Mouse (Mus musculus): ENCODE measurements around the gene Ctnnbip1.
A peak's percentile ranks its signal among the peaks of the same experiment; 100 is the strongest.

Ctnnbip1 gene

DNA sequence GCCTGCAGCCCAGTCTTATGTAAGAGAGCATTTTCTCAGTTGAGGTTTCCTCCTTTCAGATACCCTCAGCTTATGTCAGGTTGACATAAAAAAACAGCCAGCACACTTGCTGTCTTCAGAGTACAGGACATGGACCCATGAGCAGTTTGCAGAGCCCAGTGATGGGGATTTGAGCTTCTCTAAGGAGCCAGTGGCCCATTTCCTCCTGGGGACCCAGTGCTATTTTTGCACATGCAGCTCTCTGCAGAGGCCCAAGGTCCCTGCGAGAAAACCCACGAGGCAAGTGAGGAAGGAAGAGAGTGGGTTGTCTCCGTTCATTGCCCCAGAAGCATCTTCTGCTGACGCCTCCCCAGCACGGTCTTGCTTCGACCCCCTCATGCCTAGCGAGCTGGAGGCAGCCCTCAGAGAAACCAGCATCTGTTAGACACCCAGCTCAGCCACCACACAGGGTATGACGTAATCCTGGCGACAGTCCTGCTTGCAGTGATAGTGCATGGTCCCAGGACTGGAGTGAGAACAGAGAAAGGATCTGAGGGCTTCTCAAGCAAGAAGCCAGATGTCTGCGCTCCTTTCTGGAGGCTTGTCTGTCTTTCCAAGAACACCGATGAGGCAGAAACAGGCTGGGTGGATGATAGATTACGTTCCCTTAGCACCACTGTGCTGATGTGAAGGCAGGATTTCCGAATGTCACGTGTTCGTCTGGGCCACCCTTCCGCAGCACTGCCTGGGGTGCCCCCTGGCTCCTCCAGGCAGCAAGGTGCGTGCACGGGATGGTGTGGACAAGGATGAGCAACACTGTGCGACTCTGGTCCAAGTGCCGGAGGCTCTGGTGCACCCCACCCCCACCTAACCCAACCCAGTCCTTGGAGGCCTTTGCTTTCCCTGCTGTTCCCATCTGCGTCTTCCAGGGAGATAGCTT, 44.2 kb downstream of the Ctnnbip1 start:
- peak; percentile 58 for DNase-seq (ENCODE audit: low read depth)

DNA sequence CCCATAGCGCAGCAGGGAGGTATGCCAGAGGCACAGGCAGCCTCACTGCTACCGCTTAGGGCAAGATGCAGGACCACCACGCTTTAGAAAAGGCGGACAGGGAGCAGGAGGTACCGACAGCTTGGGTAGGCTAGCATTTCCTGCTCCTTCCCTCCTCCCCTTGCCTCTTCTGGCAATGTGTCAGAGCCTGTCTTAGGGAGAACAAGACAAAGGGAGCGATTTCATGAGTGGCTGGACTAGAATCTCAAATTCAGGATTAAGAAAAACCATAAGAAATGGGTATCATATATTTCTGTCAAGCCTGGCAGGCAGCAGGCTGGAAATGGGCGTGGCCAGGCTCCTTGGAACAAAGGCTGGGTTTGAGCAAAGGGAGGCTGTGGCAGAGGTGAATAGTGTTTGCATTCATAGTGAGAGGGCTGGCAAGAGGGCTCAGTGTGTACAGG, 44.9 kb downstream of the Ctnnbip1 start:
- DNase-seq (ENCODE audit: low read depth), result no peak

DNA sequence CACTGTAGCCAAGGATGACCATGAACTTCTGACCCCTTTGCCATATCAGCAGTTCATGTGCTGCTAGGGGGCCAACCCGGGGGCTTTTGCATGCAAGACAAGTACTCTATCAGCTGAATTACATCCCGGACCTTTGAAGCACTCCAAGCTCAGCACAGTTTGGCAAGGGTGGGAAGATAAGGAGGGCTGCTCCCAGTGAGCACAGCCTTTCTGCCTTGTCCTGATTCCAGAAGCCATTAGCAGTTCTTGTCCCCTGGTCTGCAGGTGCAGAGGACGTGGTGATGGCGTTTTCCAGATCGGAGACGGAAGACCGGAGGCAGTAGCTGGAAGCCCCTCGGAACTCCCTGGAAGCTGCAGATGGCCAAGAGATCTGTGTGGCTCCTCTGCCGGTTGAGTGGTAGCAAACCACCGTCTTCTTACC, 45.9 kb downstream of the Ctnnbip1 start:
- no peak for DNase-seq (ENCODE audit: low read depth)

DNA sequence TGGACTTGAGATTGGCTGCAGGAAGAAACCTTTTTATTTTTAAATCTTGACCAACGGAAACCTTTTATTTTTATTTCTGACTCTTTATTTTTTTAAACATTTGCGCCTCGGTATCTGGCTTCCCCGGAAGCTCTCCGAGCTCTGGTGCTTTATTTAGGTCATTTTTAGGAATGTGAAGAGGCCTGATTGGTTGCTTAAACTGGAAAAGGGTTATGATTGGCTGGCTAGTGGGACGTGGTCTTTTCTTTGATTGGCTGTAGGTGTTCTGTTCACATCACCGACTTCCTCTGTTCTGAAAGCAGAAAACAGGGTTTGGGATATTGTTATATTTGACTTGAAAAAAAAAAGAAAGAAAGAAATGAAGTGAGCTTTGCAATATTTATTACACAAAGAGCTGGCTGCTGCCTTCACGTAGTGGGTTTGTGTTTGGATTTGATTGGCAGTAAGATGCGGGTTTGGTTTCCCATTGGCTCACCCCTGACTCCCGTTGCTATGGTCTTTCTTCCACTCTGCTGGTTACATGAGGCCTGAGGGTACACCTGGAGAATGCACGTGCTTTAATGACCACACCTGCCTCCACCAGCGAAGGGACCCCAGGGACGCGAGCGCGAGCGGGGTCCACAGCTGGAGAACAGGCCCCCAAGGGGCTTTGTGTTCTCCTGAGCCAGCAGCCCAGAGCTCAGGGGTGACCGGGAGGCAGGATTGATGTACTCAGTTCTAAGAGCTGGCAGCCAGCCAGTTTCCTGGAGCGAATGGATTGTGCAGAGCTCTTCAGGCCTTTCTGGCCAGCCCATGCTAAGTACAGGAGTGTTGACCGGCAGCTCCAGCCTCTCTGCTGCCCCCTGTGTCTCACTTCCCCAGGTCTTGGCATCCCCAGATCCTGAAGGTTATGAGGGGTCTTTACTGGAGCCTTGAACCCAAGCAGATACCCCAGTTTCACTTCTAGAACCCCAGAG, 46.7 kb downstream of the Ctnnbip1 start:
- DNase-seq (ENCODE audit: low read depth), result peak; percentile 28

DNA sequence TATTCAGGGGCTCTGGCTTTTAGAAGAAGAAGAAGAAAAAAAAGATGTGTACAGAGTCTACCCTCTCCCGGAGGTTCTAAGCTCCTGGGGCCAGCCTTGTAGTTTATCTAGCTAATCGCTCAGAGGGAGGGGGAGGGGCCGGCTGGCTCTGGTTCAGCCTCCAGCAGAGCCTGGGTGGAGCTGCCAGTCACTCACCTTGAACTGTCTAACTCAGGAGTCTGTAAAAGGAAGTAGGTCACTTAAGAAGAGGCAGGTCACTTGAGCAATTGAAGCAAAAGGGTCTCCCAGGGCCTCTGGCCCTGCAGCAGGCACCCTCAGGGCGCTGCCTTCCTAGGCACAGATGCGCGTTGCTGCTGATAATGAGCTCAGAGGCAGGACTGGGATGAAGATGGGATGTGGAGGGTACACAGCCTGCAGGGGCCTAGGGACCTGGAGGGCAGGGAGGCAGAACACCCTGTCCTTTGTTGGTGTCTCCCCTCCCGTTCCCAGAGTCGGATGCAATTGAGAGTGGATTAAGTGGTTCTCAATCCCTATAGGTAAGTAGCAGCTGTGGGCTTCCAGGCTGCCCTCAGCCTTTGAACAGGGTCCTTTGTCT, 49.5 kb downstream of the Ctnnbip1 start:
- no peak for DNase-seq (ENCODE audit: low read depth)

GRCm38 (mm10) chr4:149568622-149569021, 50.6 kb downstream of the Ctnnbip1 start:
- no peak for DNase-seq (ENCODE audit: low read depth)

GRCm38 (mm10) chr4:149569781-149570497, 51.9 kb downstream of the Ctnnbip1 start:
- no peak for DNase-seq (ENCODE audit: low read depth)

GRCm38 (mm10) chr4:149570498-149570863, 52.4 kb downstream of the Ctnnbip1 start:
- DNase-seq (ENCODE audit: low read depth), result no peak

DNA sequence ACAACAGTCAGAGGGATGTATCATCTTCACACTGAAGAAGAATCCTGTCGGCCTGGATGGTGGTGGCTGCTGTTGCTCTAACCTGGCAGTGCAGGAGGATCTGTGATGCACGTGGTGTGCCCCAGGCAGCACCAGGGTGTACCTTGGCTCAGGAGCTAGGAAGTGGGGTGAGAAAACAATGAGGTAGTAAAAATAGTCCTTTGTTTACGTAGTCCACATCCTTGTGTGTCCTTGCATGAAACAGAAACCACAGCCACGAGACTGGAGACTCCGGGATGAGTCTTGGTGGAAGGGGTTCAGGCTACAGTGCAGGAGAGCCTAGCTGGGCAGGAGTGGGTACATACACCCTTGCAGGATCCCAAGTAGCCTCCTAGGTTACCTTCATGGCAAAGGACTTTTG, 53.2 kb downstream of the Ctnnbip1 start:
- DNase-seq (ENCODE audit: low read depth), result no peak

DNA sequence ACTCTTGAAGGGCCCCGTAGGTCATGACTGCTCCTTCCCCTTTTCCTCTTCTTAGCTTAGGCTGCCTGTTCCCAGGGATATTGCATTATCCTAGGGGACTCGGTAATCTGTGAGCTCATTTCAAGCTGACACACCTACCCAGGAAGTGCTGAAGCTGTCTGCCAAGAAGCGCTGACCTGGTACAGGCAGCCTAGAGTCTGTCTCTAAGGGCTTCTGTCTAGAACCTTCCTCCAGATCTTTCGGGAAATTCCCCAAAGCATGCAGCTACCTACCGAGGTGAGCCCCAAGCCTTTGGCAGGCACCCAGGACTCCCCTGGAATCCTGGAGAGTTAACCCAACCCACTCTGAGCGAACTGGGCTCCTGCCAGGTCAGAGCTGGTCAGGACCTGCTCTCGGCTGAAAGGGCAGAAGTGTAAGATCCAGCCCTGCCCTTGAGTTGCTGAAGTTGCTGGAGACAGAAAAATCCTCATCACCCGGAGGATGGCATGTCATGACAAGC, 53.7 kb downstream of the Ctnnbip1 start:
- DNase-seq (ENCODE audit: low read depth), result no peak

GRCm38 (mm10) chr4:149572446-149572845, 54.4 kb downstream of the Ctnnbip1 start:
- no peak for DNase-seq (ENCODE audit: low read depth)

DNA sequence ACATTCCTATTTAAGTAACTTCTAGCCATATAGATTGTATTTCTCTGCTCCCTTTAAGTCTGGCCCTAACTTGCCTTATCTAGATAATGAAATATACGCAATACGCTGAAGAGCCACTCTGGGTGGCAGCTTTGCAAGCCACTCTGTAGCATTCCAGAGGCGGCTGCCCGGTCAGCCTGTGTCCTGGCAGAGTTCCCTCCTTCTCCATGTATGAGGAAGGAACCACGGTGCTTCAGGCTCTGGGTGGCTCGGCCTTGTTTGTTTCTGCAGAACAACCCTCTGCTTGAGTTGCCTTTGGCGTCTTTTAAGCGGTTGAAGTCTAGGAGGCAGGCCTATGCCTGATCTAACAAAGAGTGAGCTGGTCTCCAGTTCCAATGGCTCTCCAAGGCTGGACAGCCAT, 54.8 kb downstream of the Ctnnbip1 start:
- DNase-seq (ENCODE audit: low read depth), result no peak

- DNase-seq (ENCODE audit: low read depth), result no peak
These were observed 56.4 kb downstream of the Ctnnbip1 start for GRCm38 (mm10) chr4:149574391-149574821.

DNA sequence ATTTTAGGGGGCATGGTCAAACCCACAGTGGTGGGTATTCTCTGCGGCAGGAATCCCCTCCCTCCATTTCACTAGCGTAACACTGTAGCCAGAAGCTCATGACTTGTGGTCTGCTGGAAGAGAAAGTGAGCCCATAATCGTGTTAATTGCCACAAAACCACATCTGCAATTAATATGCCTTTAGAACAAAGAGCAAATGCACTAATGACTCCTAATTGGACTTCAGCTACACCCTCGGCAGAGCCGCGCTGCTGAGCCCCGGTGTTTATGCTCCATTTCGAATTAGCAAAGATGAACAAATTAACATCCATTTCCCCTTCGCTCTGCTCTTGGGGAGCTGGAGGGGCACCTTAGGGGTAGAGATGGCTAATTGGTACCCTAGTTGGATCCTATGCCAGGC, 58.0 kb downstream of the Ctnnbip1 start:
- no peak for DNase-seq (ENCODE audit: low read depth)

DNA sequence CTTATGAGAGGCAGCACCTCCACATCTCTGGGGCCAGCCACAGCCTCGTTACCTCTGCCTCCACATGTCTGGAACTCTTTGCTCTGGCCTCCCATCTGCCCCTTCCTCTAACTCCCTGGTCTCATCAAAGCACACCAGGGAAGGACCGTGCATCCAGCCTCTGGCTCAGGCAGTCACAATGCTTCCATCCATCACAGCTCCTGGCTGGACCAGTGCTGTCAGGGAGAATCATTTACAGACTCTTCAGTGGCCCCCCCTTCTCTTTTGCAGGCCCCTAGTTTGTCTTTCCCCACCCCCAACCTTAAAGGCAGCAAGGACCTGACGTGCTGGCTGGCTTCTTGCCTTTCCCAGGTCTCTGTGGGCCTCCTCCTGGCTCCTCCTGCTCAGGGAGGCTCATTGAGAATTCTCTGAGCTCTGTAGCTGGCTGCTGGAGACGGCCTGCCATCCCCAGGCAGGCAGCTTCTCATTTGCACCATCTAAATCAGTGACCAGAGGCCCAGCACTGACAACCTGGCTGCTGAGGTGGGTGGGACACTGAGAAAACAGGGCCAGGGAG, 59.0 kb downstream of the Ctnnbip1 start:
- no peak for DNase-seq (ENCODE audit: low read depth)

- no peak for DNase-seq (ENCODE audit: low read depth)
These were observed 60.1 kb downstream of the Ctnnbip1 start for GRCm38 (mm10) chr4:149578085-149578681.

DNA sequence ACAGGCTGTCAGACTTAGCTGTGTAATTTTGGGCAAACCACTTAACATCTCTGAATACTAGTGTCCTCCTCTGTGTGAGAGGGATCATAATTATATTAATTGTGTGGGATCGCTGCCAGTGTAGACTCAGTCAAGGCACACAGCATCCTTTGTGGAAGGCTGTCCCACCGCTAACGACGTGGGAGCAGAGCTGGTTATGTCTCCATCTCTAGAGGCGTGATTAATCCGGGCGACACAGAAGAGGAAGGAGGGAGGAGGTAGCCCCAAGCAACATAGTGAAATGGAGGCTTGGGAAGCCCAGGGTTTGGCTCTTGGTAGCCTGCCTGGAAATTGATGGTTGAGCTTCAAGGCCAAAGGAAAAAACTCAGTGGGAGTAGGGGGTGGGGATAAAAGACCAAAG, 60.8 kb downstream of the Ctnnbip1 start:
- no peak for DNase-seq (ENCODE audit: low read depth)

- no peak for DNase-seq (ENCODE audit: low read depth)
These were observed 67.2 kb downstream of the Ctnnbip1 start for GRCm38 (mm10) chr4:149585236-149585635.

DNA sequence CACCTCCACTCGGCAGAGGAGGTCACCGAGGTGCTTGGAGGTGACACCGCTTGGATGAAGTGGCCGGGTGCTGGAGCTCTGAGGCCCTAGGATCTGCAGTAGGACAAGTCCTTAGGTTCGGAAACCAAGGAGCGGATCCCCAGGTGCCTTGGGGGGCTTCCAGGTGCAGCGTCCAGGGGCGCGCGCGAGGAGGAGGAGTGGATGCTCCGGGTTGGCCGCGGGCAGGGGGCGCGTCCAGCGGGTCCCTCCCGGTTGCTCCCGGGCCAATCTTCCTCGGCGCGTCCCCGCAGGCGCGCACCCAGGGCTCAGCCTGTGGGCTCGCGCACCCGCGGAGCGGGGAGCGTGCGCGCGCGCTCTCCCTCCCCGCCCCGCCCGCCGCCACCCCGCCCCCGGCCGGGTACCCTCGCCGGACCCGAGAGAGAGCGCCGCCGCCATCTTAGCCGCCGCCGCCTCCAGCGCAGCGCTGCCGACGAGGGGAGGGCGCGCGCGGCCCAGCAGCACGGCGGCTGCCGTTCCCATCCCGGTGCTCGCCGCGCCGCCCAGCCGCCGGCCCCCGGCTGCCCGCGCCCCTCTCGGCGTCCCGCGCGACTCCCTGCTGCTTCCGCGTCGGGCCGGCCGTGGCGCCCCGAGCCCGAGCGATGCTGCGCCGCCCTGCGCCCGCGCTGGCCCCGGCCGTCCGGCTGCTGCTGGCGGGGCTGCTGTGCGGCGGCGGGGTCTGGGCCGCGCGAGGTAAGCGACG, 68.2 kb downstream of the Ctnnbip1 start, which contains the start of gene Clstn1:
Gene Clstn1 (plus strand): TSS at position 425 of the 739 bp plus-strand sequence.
- DNase-seq (ENCODE audit: low read depth), result peak; percentile 25
